Mouse (Mus musculus) neutrophil, adult 59 days (primary cell): ENCODE results near the gene Cd163. TPM values are rescaled to one million over a fixed set of nuclear protein-coding genes. Genes with fewer than 3 reads are reported as not detected.

Experiments used
- total RNA-seq, 2 experiments: library from RNA; stranded (reverse); gene quantifications; 1 replicate in 1 of 2; 2 replicates in 1 of 2; pipeline ENCODE4 v1.2.4; 2023

Gene Cd163
- 1 to 10 TPM; 4.4 to 5.0 TPM for total RNA-seq

GRCm38 (mm10) chr6:124304356-124304755, at the start of gene Cd163:
Gene Cd163, plus strand, starts transcription at chr6:124304656.

Other genes with a start within 250 kb of the Cd163 start
- not detected for gene Vmn2r27, start 72.8 kb upstream of the Cd163 start, total RNA-seq
- gene Pex5, start 110.4 kb downstream of the Cd163 start, total RNA-seq, result 10 to 100 TPM; 46.9 to 47.6 TPM
- gene Clstn3, start 160.1 kb downstream of the Cd163 start, total RNA-seq, result 1 to 10 TPM; 4.2 to 4.7 TPM
- gene C1rl, start 188.5 kb downstream of the Cd163 start, total RNA-seq, result 10 to 100 TPM; 44.4 to 46.8 TPM
- gene C1ra, start 207.7 kb downstream of the Cd163 start, total RNA-seq, result 1 to 10 TPM; 5.3 TPM
- not detected for gene C1s1, start 237.7 kb downstream of the Cd163 start, total RNA-seq